Mouse (Mus musculus) liver, embryonic 14.5 days (tissue): ENCODE data around the gene Ago1.

ENCODE experiments used
- CTCF ChIP-seq: IDR thresholded peaks from 2 replicates; pipeline ENCODE4 v1.5.1; 2016; ENCODE audit warnings: antibody characterized with exemption, low read depth, control low read depth
- EP300 ChIP-seq: IDR thresholded peaks from 2 replicates; pipeline ENCODE4 v1.6.1; 2016; ENCODE audit warnings: antibody characterized with exemption, low read depth

GRCm38 (mm10) chr4:126473031-126473430 is 4.6 kb upstream of the Ago1 start:
- no peak for TF ChIP-seq CTCF
- no peak for TF ChIP-seq EP300
